Mouse (Mus musculus): ENCODE measurements around the gene Mrpl35.

Mrpl35 gene

GRCm38 (mm10) chr6:71791771-71792170 is 35.0 kb downstream of the Mrpl35 start:
- no peak for DNase-seq

- no peak for DNase-seq
Observed at GRCm38 (mm10) chr6:71788348-71788747, 38.4 kb downstream of the Mrpl35 start.

- no peak for DNase-seq
Observed at GRCm38 (mm10) chr6:71783165-71783564, 43.6 kb downstream of the Mrpl35 start.

GRCm38 (mm10) chr6:71780431-71780830 is 46.3 kb downstream of the Mrpl35 start:
- DNase-seq: no peak

- DNase-seq: no peak
Observed at GRCm38 (mm10) chr6:71779831-71780230, 46.9 kb downstream of the Mrpl35 start.

GRCm38 (mm10) chr6:71778016-71778415 is 48.8 kb downstream of the Mrpl35 start:
- DNase-seq: no peak

GRCm38 (mm10) chr6:71772636-71773208 is 54.0 kb downstream of the Mrpl35 start:
- DNase-seq: peak; percentile 5

GRCm38 (mm10) chr6:71772156-71772555 is 54.6 kb downstream of the Mrpl35 start:
- DNase-seq: no peak

- no peak for DNase-seq
Observed at GRCm38 (mm10) chr6:71771282-71771681, 55.5 kb downstream of the Mrpl35 start.

- no peak for DNase-seq
Observed at GRCm38 (mm10) chr6:71770856-71771255, 55.9 kb downstream of the Mrpl35 start.

- no peak for DNase-seq
Observed at GRCm38 (mm10) chr6:71769901-71770690, 56.7 kb downstream of the Mrpl35 start.

GRCm38 (mm10) chr6:71767761-71768160 is 59.0 kb downstream of the Mrpl35 start:
- no peak for DNase-seq

Measured in lung, postnatal 14 days (tissue).